Mouse (Mus musculus): ENCODE results near the gene Nckipsd. TPM values are rescaled to one million over a fixed set of nuclear protein-coding genes. Genes with fewer than 3 reads are reported as not detected.

The Nckipsd gene
- total and polyA plus RNA-seq, 2 experiments: 2.2 to 7.7 TPM

- no peak for TF ChIP-seq CTCF (IDR thresholded peaks at IDR 0.05; ENCODE audit: low read depth, low read length)
- TF ChIP-seq POLR2A (IDR thresholded peaks at IDR 0.05; ENCODE audit: extremely low read depth, insufficient read depth, low read length): no peak
- 73% methylated on average over 5 of the region's 5 CpGs for WGBS
- Histone ChIP-seq H3K27ac (replicated peaks; ENCODE audit: insufficient read depth, low read depth, low read length) (no peak overlapping the region), H3K4me1 (ENCODE audit: control insufficient read depth, insufficient read depth, low read length) (peaks cover 4% of the 10 kb centered on the region; the same call in 1 of the 2 replicates), H3K79me2 (ENCODE audit: control insufficient read depth, insufficient read depth, low read length) (no peaks in the 10 kb centered on the region), H3K9ac (ENCODE audit: low read depth, low read length) (no peak overlapping the region), H3K27me3 (ENCODE audit: control insufficient read depth, insufficient read depth, low read length) (no peaks in the 10 kb centered on the region), H3K36me3 (ENCODE audit: control insufficient read depth, insufficient read depth, low read length) (peaks cover 5% of the 10 kb centered on the region), H3K4me3 (ENCODE audit: insufficient read depth, low read depth, low read length) (no peak overlapping the region)
- DNase-seq (ENCODE audit: extremely low read depth, low read depth, low spot score): no peak
These were observed 2.3 kb downstream of the Nckipsd start for GRCm38 (mm10) chr9:108810516-108810915.

GRCm38 (mm10) chr9:108815557-108815956 is 7.4 kb downstream of the Nckipsd start:
- Histone ChIP-seq H3K4me1 (ENCODE audit: control insufficient read depth, insufficient read depth, low read length) (no peaks in the 10 kb centered on the region), H3K79me2 (ENCODE audit: control insufficient read depth, insufficient read depth, low read length) (no peaks in the 10 kb centered on the region), H3K36me3 (ENCODE audit: control insufficient read depth, insufficient read depth, low read length) (no peaks in the 10 kb centered on the region; the same call in 1 of the 2 replicates), H3K27me3 (ENCODE audit: control insufficient read depth, insufficient read depth, low read length) (no peaks in the 10 kb centered on the region), H3K4me3 (ENCODE audit: insufficient read depth, low read depth, low read length) (no peak overlapping the region), H3K9ac (ENCODE audit: low read depth, low read length) (no peak overlapping the region), H3K27ac (replicated peaks; ENCODE audit: insufficient read depth, low read depth, low read length) (no peak overlapping the region)
- no peak for DNase-seq (ENCODE audit: extremely low read depth, low read depth, low spot score)
- 83% methylated on average over 7 of the region's 7 CpGs for WGBS
- TF ChIP-seq POLR2A (IDR thresholded peaks at IDR 0.05; ENCODE audit: extremely low read depth, insufficient read depth, low read length) (no peak), CTCF (IDR thresholded peaks at IDR 0.05; ENCODE audit: low read depth, low read length) (no peak)

GRCm38 (mm10) chr9:108819495-108819894 is 11.3 kb downstream of the Nckipsd start:
- WGBS: 62% methylated on average over 3 of the region's 3 CpGs
- H3K4me1 ChIP-seq (ENCODE audit: control insufficient read depth, insufficient read depth, low read length): no peaks in the 10 kb centered on the region
- no peaks in the 10 kb centered on the region for H3K79me2 ChIP-seq (ENCODE audit: control insufficient read depth, insufficient read depth, low read length)
- no peak for DNase-seq (ENCODE audit: extremely low read depth, low read depth, low spot score)
- TF ChIP-seq CTCF (IDR thresholded peaks at IDR 0.05; ENCODE audit: low read depth, low read length) (peak; percentile 71), POLR2A (IDR thresholded peaks at IDR 0.05; ENCODE audit: extremely low read depth, insufficient read depth, low read length) (no peak)
- no peak overlapping the region for H3K27ac ChIP-seq (replicated peaks; ENCODE audit: insufficient read depth, low read depth, low read length)
- peaks cover 3% of the 10 kb centered on the region; the same call in 1 of the 2 replicates for H3K27me3 ChIP-seq (ENCODE audit: control insufficient read depth, insufficient read depth, low read length)
- H3K4me3 ChIP-seq (ENCODE audit: insufficient read depth, low read depth, low read length): no peak overlapping the region
- H3K9ac ChIP-seq (ENCODE audit: low read depth, low read length): no peak overlapping the region
- H3K36me3 ChIP-seq (ENCODE audit: control insufficient read depth, insufficient read depth, low read length): no peaks in the 10 kb centered on the region; the same call in 1 of the 2 replicates

- no peak overlapping the region for H3K4me3 ChIP-seq (ENCODE audit: insufficient read depth, low read depth, low read length)
- H3K27me3 ChIP-seq (ENCODE audit: control insufficient read depth, insufficient read depth, low read length): peaks cover 8% of the 10 kb centered on the region; the same call in 1 of the 2 replicates
- 57% methylated on average over 5 of the region's 5 CpGs for WGBS
- H3K9ac ChIP-seq (ENCODE audit: low read depth, low read length): no peak overlapping the region
- TF ChIP-seq POLR2A (IDR thresholded peaks at IDR 0.05; ENCODE audit: extremely low read depth, insufficient read depth, low read length) (no peak), CTCF (IDR thresholded peaks at IDR 0.05; ENCODE audit: low read depth, low read length) (no peak)
- peak; percentile 55 for DNase-seq (ENCODE audit: extremely low read depth, low read depth, low spot score)
- H3K4me1 ChIP-seq (ENCODE audit: control insufficient read depth, insufficient read depth, low read length): no peaks in the 10 kb centered on the region
- H3K36me3 ChIP-seq (ENCODE audit: control insufficient read depth, insufficient read depth, low read length): no peaks in the 10 kb centered on the region
- no peaks in the 10 kb centered on the region for H3K79me2 ChIP-seq (ENCODE audit: control insufficient read depth, insufficient read depth, low read length)
- no peak overlapping the region for H3K27ac ChIP-seq (replicated peaks; ENCODE audit: insufficient read depth, low read depth, low read length)
These were observed 11.9 kb downstream of the Nckipsd start for GRCm38 (mm10) chr9:108820077-108820476.

DNA sequence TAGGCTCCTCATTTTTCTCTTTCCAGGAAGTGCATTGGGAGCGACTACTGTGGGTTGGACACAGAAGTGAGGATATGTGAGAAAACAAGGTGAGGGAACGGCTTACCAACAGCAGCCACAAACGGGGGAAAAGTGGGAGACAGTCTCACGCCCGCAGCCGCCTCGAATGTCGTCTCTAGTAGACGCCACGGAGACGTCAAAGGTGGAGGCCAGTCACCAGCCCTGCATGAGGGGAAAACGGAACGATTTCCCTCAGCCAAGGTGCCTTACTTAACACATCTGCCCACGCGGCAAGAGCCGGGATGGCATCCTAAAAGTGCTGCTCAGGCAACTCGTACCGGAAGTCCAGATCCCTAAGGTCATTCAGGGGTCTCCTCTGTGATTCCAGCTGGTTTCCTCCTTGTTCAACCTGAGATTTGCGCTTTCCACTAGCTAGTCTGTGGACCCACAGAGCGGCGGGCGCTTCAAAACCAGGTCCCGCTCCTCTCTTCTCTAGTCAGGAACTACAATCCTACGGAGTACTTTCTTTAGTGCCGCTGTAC is 16.0 kb downstream of the Nckipsd start:
- H3K27ac ChIP-seq (replicated peaks; ENCODE audit: insufficient read depth, low read depth, low read length): no peak overlapping the region
- no peak for TF ChIP-seq POLR2A (IDR thresholded peaks at IDR 0.05; ENCODE audit: extremely low read depth, insufficient read depth, low read length)
- no peak for TF ChIP-seq CTCF (IDR thresholded peaks at IDR 0.05; ENCODE audit: low read depth, low read length)
- H3K4me1 ChIP-seq (ENCODE audit: control insufficient read depth, insufficient read depth, low read length): peaks cover 4% of the 10 kb centered on the region; the same call in 1 of the 2 replicates
- H3K4me3 ChIP-seq (ENCODE audit: insufficient read depth, low read depth, low read length): no peak overlapping the region
- H3K36me3 ChIP-seq (ENCODE audit: control insufficient read depth, insufficient read depth, low read length): no peaks in the 10 kb centered on the region
- peaks cover 28% of the 10 kb centered on the region for H3K27me3 ChIP-seq (ENCODE audit: control insufficient read depth, insufficient read depth, low read length)
- WGBS: 10% methylated on average over 25 of the region's 25 CpGs
- no peak overlapping the region for H3K9ac ChIP-seq (ENCODE audit: low read depth, low read length)
- no peak for DNase-seq (ENCODE audit: extremely low read depth, low read depth, low spot score)
- no peaks in the 10 kb centered on the region for H3K79me2 ChIP-seq (ENCODE audit: control insufficient read depth, insufficient read depth, low read length)

GRCm38 (mm10) chr9:108824755-108825413 is 16.7 kb downstream of the Nckipsd start:
- H3K27ac ChIP-seq (replicated peaks; ENCODE audit: insufficient read depth, low read depth, low read length): no peak overlapping the region
- TF ChIP-seq CTCF (IDR thresholded peaks at IDR 0.05; ENCODE audit: low read depth, low read length) (no peak), POLR2A (IDR thresholded peaks at IDR 0.05; ENCODE audit: extremely low read depth, insufficient read depth, low read length) (no peak)
- H3K4me1 ChIP-seq (ENCODE audit: control insufficient read depth, insufficient read depth, low read length): peaks cover 4% of the 10 kb centered on the region; the same call in 1 of the 2 replicates
- peaks cover 28% of the 10 kb centered on the region for H3K27me3 ChIP-seq (ENCODE audit: control insufficient read depth, insufficient read depth, low read length)
- H3K4me3 ChIP-seq (ENCODE audit: insufficient read depth, low read depth, low read length): no peak overlapping the region
- DNase-seq (ENCODE audit: extremely low read depth, low read depth, low spot score): no peak
- H3K79me2 ChIP-seq (ENCODE audit: control insufficient read depth, insufficient read depth, low read length): no peaks in the 10 kb centered on the region
- 4% methylated on average over 31 of the region's 31 CpGs for WGBS
- H3K9ac ChIP-seq (ENCODE audit: low read depth, low read length): no peak overlapping the region
- no peaks in the 10 kb centered on the region for H3K36me3 ChIP-seq (ENCODE audit: control insufficient read depth, insufficient read depth, low read length)

Data from liver, adult 2 months (tissue).